Mouse (Mus musculus) erythroblast, embryonic 14.5 days (primary cell): ENCODE measurements at regions not wholly inside any gene's neighbourhood (a gene's known extent, or its start where the extent isn't known, plus 50 kb on each side); places are given as distances from the start of the nearest gene placed in this dataset.

Experiments used
- GATA1 ChIP-seq: IDR thresholded peaks from 2 replicates; pipeline ENCODE4 v1.6.1; 2012; ENCODE audit warnings: low read length, inconsistent platforms, mixed read lengths
- TAL1 ChIP-seq: IDR thresholded peaks from 3 replicates; pipeline ENCODE4 v1.6.1; 2012; ENCODE audit warnings: low read length, inconsistent platforms, mixed read lengths

- TF ChIP-seq GATA1 (no peak), TAL1 (no peak)
Observed at GRCm38 (mm10) chr4:153093129-153093528, 389.5 kb downstream of the Ajap1 start.
